Mouse (Mus musculus) heart, adult 2 months (tissue): Measurements from ENCODE around the gene Bglap. TPM values are rescaled to one million over a fixed set of nuclear protein-coding genes. Genes with fewer than 3 reads are reported as not detected.

Experiments used
- DNase-seq, 2 experiments: peaks; one replicate each; pipeline ENCODE4 v3.0.0; 2021
- H3K27ac ChIP-seq: fragments of 200-600 bp; 2 replicates; pipeline ENCODE4 v1.8.1; 2022
- H3K27me3 ChIP-seq: fragments of 200-500 bp; 2 replicates; pipeline ENCODE4 v1.6.1; 2012; ENCODE audit warnings: mild to moderate bottlenecking, low read length, inconsistent platforms, mixed read lengths; ENCODE audit not compliant: control insufficient read depth, insufficient read depth
- H3K36me3 ChIP-seq: fragments of 200-500 bp; 2 replicates; pipeline ENCODE4 v1.6.1; 2012; ENCODE audit warnings: low read length, inconsistent platforms; ENCODE audit not compliant: control insufficient read depth, insufficient read depth
- H3K4me1 ChIP-seq: fragments of 200-500 bp; 2 replicates; pipeline ENCODE4 v1.6.1; 2011; ENCODE audit warnings: low read length; ENCODE audit not compliant: control insufficient read depth, insufficient read depth
- H3K4me3 ChIP-seq: fragments of 200-600 bp; 2 replicates; pipeline ENCODE4 v1.8.1; 2022
- H3K79me2 ChIP-seq: fragments of 200-500 bp; replicated peaks from 2 replicates; pipeline ENCODE4 v1.6.1; 2012; ENCODE audit warnings: mild to moderate bottlenecking, inconsistent platforms, low read length, moderate library complexity, mixed read lengths; ENCODE audit not compliant: control insufficient read depth, insufficient read depth
- H3K9ac ChIP-seq: fragments of 200-500 bp; 2 replicates; pipeline ENCODE4 v1.6.1; 2012; ENCODE audit warnings: low read depth, mild to moderate bottlenecking, control low read depth, inconsistent platforms, low read length, mixed read lengths
- CTCF ChIP-seq: fragments of 200-600 bp; IDR thresholded peaks from 2 replicates; pipeline ENCODE4 v1.8.1; 2022; ENCODE audit warnings: antibody characterized with exemption, mild to moderate bottlenecking, moderate library complexity
- EP300 ChIP-seq: fragments of 200-500 bp; IDR thresholded peaks from 2 replicates; pipeline ENCODE4 v1.6.1; 2011; ENCODE audit warnings: low read depth, low read length, control low read depth; ENCODE audit not compliant: insufficient read depth
- POLR2A ChIP-seq: fragments of 200-500 bp; IDR thresholded peaks from 2 replicates; pipeline ENCODE4 v1.6.1; 2011; ENCODE audit warnings: mild to moderate bottlenecking, low read depth, low read length, control low read depth; ENCODE audit not compliant: insufficient read depth
- WGBS: fragments of 180-500 bp; shearing (Covaris S2); methylation state at CpG from one replicate; pipeline ENCODE4 v1.1.7; 2018; 5-methylcytosine and 5-hydroxymethylcytosine counted together
- intact Hi-C: fragments of 180-260 bp; cut with DNase I; formaldehyde crosslinking; loops from one replicate; pipeline ENCODE4 v1.15.1; 2025
- polyA plus RNA-seq: library from polyadenylated mRNA; depleted of rRNA; stranded (reverse); fragments of >200 nt; gene quantifications from 2 replicates; pipeline ENCODE4 v1.2.3, GENCODE M21; 2012
- total RNA-seq, 2 experiments: library from RNA; stranded (reverse); gene quantifications; 2 replicates each; pipeline ENCODE4 v1.2.3; 2021

Bglap gene
- total and polyA plus RNA-seq, 3 experiments: not detected

DNA sequence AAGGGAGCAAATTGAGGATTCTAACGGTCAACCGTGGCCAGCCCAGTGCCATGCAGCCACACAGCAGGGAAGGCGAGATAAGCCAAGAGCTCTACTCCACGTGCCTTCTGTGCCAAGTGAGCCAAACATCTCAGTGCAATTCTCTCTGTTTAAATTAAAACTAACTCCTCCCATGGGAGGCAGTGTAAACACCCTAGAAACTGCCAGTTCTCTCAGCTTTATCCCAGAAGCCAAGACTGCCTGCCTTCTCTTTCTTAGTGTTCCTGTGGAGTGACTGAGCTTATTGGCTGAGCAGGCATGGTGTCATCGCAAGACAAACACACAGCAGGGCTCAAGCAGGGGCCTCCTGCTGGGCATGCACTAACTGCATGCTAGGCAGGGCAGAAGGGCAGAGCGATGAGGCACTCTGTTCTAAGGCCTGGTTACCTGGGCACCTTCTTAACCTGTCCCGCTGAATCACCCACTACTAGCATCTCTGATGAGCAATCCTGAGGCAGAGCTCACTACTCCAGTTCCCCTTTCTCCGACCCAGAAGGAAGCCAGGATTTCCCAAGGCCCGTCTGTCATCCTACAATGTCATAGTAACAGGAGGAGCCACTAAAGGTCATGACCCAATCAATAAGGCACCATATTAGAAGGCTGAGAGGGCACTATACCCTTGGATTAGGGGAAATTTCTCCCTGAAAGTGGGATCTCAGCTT, 37.9 kb upstream of the Bglap start:
- intact Hi-C loops: no loop called here
- WGBS: 43% methylated on average over 9 of the region's 9 CpGs
- Histone ChIP-seq H3K36me3 (peaks cover 2% of the 10 kb centered on the region), H3K4me1 (peaks cover 2% of the 10 kb centered on the region), H3K79me2 (peaks cover 4% of the 10 kb centered on the region; the same call in 1 of the 2 replicates), H3K9ac (no peak overlapping the region), H3K27ac (no peak overlapping the region), H3K4me3 (no peak overlapping the region), H3K27me3 (no peaks in the 10 kb centered on the region)
- TF ChIP-seq CTCF (no peak), POLR2A (no peak), EP300 (no peak)
- DNase-seq: no peak

DNA sequence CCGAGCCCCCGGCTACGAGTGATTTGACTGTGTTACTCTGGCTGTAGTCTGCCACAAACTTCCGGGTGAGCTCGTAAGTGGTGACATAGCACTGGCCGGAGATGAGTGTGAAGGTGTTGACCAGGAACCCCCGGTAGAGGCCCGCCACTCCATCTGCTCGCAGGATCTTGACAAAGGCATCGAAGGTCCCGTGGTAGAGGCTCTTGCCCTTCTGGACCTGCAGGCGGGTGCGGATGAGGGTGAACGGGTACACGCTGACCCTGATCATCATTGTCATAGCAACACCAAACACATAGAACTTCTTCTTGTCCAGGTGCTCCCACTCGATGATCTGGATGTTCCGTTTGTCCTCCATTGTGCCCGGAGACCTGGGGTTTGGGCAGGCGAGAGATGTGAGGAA, 36.5 kb upstream of the Bglap start:
- TF ChIP-seq EP300 (no peak), CTCF (no peak), POLR2A (no peak)
- intact Hi-C loops: no loop called here
- peaks cover 2% of the 10 kb centered on the region for H3K36me3 ChIP-seq

DNA sequence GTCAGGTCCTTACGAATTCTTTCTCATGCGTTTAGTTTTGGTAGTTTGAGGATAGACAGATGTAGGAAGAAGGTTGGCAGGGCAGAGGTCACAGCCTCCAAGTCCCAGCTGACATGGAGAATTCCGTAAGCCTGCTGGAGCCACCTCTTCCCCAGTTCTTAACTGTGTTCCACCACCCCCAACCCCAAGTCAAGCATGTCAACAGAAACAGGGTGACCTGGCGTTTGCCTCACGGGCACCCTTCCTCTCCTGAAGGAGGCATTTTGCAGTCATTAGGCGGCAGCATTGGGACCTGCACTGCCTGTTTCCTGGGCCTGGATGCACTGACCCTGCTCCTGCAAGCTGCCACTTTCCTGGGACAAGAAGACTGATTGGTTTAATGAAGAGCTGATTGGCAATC, 33.8 kb upstream of the Bglap start:
- Histone ChIP-seq H3K79me2 (peaks cover 4% of the 10 kb centered on the region; the same call in 1 of the 2 replicates), H3K4me1 (no peaks in the 10 kb centered on the region), H3K4me3 (no peak overlapping the region), H3K36me3 (no peaks in the 10 kb centered on the region), H3K27me3 (no peaks in the 10 kb centered on the region), H3K27ac (no peak overlapping the region), H3K9ac (no peak overlapping the region)
- 86% methylated on average over 6 of the region's 6 CpGs for WGBS
- TF ChIP-seq EP300: no peak
- no peak for TF ChIP-seq POLR2A
- no peak for TF ChIP-seq CTCF
- DNase-seq: no peak
- intact Hi-C loops: no loop called here

More for the DNA sequence above, 36.5 kb upstream of the Bglap start:
- no peak overlapping the region for H3K9ac ChIP-seq
- H3K27me3 ChIP-seq: no peaks in the 10 kb centered on the region
- H3K79me2 ChIP-seq: peaks cover 4% of the 10 kb centered on the region; the same call in 1 of the 2 replicates
- H3K4me1 ChIP-seq: peaks cover 2% of the 10 kb centered on the region
- 90% methylated on average over 19 of the region's 19 CpGs for WGBS
- H3K27ac ChIP-seq: no peak overlapping the region
- DNase-seq: no peak
- H3K4me3 ChIP-seq: no peak overlapping the region

DNA sequence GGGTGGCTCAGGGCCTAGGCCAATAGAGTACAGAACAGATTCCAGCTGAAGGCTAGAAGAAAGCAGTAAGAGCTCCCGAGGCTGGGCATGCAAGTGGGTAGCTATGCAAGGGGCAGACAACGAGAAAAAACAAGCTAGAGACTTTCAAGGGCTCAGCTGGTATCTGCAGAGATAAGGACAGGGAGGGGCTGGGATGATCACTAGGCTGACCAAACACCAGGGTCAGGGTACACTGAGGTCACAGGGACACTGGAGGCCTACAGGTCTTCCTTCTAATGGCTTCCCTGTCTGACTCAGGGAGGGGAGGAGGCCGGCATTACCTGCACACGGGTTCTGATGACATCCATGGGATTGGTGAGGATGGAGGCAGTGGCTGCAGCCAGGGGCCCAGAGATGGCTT, 31.4 kb upstream of the Bglap start:
- no peak overlapping the region for H3K27ac ChIP-seq
- H3K4me3 ChIP-seq: no peak overlapping the region
- H3K4me1 ChIP-seq: no peaks in the 10 kb centered on the region
- no peaks in the 10 kb centered on the region for H3K27me3 ChIP-seq
- no peak for DNase-seq
- TF ChIP-seq EP300 (no peak), POLR2A (no peak), CTCF (no peak)
- WGBS: 55% methylated on average over 4 of the region's 4 CpGs
- no peaks in the 10 kb centered on the region for H3K36me3 ChIP-seq
- H3K79me2 ChIP-seq: peaks cover 4% of the 10 kb centered on the region; the same call in 1 of the 2 replicates
- H3K9ac ChIP-seq: no peak overlapping the region
- intact Hi-C loops: no loop called here

DNA sequence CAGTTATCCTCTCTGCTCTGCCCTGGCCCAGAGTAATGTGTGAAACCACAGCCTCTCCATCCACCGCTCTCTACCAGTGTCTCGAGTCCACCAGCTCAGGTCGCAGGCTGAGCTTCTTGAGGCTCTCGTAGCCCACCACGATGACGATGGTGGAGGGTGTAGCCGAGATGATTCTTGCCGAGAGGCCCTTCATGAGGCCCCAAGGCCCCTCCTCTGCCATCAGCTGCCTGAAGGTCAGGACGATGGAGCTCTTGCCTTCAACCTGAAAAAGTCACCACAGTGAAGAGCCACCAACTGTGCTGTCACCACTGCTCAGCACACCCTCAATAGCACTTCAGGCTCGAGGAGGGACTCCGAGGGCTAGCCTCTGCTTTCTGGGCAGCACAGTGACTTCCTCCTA, 28.4 kb upstream of the Bglap start:
- 81% methylated on average over 11 of the region's 11 CpGs for WGBS

DNA sequence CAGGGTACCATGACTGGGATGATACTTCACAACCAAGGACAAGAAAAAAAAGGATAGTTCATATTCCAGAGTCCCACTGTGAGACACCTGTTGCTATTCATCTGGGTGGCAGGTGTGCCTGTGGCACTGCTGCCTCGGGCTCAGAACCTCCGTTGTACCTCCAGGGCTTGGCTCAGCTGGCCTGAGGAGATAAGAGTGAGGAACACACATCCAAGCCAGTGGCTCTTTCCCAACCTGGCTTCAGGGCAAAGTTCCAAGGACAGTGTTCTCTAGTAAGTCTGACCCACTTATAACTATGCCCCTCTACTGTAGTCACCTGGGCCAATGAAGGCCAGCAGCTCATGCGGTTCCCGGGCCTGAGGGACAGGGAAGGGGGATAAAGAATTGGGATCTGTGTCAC, 27.4 kb upstream of the Bglap start:
- Histone ChIP-seq H3K36me3 (no peaks in the 10 kb centered on the region), H3K27me3 (no peaks in the 10 kb centered on the region), H3K27ac (no peak overlapping the region), H3K79me2 (no peaks in the 10 kb centered on the region), H3K9ac (no peak overlapping the region), H3K4me1 (peaks cover 2% of the 10 kb centered on the region; the same call in 1 of the 2 replicates), H3K4me3 (no peak overlapping the region)
- peak in 1 of 2 experiments; percentile 45 for DNase-seq
- TF ChIP-seq POLR2A (no peak), CTCF (no peak), EP300 (0 out of 2 replicates have a peak, but pooled peaks have one; percentile 32)
- WGBS: 70% methylated on average over 4 of the region's 4 CpGs
- intact Hi-C loops: loop anchor here (1.0 kb wide), 1 partner anchor 13 kb away; no protein-coding TSS in a partner anchor

More for the DNA sequence above, 28.4 kb upstream of the Bglap start:
- intact Hi-C loops: no loop called here
- Histone ChIP-seq H3K27me3 (no peaks in the 10 kb centered on the region), H3K36me3 (no peaks in the 10 kb centered on the region), H3K9ac (no peak overlapping the region), H3K4me3 (no peak overlapping the region), H3K27ac (no peak overlapping the region), H3K79me2 (no peaks in the 10 kb centered on the region), H3K4me1 (peaks cover 2% of the 10 kb centered on the region; the same call in 1 of the 2 replicates)
- no peak for DNase-seq
- TF ChIP-seq POLR2A (no peak), EP300 (no peak), CTCF (no peak)
